Comparison of ENCODE assay signal across 8 mouse cellular contexts in the genomic region with DNA sequence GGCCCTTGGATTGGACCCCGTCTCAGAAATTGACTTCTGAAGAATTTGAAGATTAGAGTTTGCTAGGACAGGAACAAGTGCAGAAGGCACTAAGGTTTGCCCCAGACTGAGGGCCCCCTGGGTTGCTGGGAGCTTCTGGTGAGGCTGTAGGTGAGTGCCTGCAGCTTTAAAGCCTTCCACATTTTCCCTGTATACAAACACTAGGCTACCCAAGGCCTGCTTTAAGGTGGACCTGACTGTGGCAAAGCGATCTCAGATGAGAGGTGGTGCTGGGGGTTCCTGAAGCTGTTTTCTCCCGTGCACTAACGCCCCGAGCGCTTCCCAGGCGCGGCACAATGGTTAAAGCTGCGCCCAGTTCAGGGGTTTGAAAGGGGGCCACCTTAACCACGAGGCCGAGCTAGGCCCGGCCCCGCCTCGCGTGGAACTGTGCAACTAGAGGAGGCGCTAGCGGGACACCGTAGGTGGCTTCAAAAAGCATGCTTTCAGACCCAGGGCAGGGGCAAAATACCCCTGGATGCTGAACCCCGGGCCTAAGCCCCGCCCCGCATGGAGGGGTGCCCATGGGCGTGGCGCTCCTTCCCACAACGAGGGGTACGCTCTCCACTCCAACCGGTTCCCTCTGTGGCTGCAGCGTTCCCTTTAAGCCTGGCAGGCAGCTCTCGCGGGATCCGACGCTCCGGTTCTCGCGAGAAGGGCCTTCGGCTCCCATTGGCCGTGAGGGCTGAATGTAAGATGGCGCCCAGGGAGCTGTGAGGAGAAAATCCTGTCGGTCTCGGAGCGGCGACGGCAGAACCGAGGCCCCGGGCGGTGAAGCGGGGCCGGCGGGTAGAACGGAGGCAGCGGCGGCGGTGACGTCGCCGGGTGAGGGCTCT. TPM values are rescaled to one million over a fixed set of nuclear protein-coding genes. Genes with fewer than 3 reads are reported as not detected.
A peak's percentile ranks its signal among the peaks of the same experiment; 100 is the strongest.
DNase-seq lines count a peak whose midpoint lies in the region; ATAC-seq and TF ChIP-seq lines count a peak whose summit lies in the region.

Gene Qrich1, plus strand, starts transcription at position 427 of the 872 bp plus-strand sequence.

- no peak for TF ChIP-seq CTCF in E14TG2a.4 (conservative IDR thresholded peaks at IDR 0.05; ENCODE audit: low read length)
- no peak for TF ChIP-seq CTCF in heart, postnatal 0 days (IDR thresholded peaks at IDR 0.05; ENCODE audit: low read depth)
- no peak for TF ChIP-seq CTCF in testis, adult 2 months (IDR thresholded peaks at IDR 0.05; ENCODE audit: control insufficient read depth, insufficient read depth, insufficient replicate concordance, low read depth, low read length)

- peak; percentile 100 for TF ChIP-seq EP300 in heart, postnatal 0 days (IDR thresholded peaks at IDR 0.05; ENCODE audit: low read depth)

- H3K4me1 ChIP-seq in E14TG2a.4 (replicated peaks; ENCODE audit: low read depth, low read length): peaks cover 43% of the 10 kb centered on the region
- H3K4me1 ChIP-seq in forebrain, embryonic 12.5 days: peaks cover 29% of the 10 kb centered on the region
- H3K4me1 ChIP-seq in heart, postnatal 0 days (ENCODE audit: control insufficient read depth, insufficient read depth): 0 out of 2 replicates have a peak, but pooled peaks cover 6% of the 10 kb centered on the region
- H3K4me1 ChIP-seq in liver, embryonic 16.5 days (ENCODE audit: control insufficient read depth, low read depth, low read length): peaks cover 23% of the 10 kb centered on the region
- peaks cover 33% of the 10 kb centered on the region for H3K4me1 ChIP-seq in neural tube, embryonic 13.5 days (replicated peaks)
- peaks cover 6% of the 10 kb centered on the region for H3K4me1 ChIP-seq in testis, adult 2 months (ENCODE audit: control insufficient read depth, insufficient read depth, low read length)

- ATAC-seq in forebrain, embryonic 12.5 days (ENCODE audit: low FRiP score): peak; percentile 96
- peak; percentile 94 for ATAC-seq in heart, postnatal 0 days (ENCODE audit: insufficient read depth, low read depth)
- ATAC-seq in liver, embryonic 16.5 days (ENCODE audit: low read depth): peak; percentile 91
- peak; percentile 97 for ATAC-seq in neural tube, embryonic 13.5 days (ENCODE audit: low read depth)

- H3K4me2 ChIP-seq in forebrain, embryonic 12.5 days: peak within 1 kb of the TSS; percentile 76
- peak within 1 kb of the TSS; percentile 66 for H3K4me2 ChIP-seq in heart, postnatal 0 days (ENCODE audit: low read depth, low read length)
- H3K4me2 ChIP-seq in liver, embryonic 16.5 days (ENCODE audit: low read depth, low read length): peak within 1 kb of the TSS; percentile 83
- H3K4me2 ChIP-seq in neural tube, embryonic 13.5 days: peak within 1 kb of the TSS; percentile 64

- peak; percentile 90 for TF ChIP-seq POLR2A in testis, adult 2 months (IDR thresholded peaks at IDR 0.05; ENCODE audit: control insufficient read depth, low read depth, low read length)

- peak within 1 kb of the TSS; percentile 96 for H3K9ac ChIP-seq in forebrain, embryonic 12.5 days
- H3K9ac ChIP-seq in heart, postnatal 0 days (replicated peaks; ENCODE audit: low read depth, low read length): peak within 1 kb of the TSS; percentile 90
- H3K9ac ChIP-seq in liver, embryonic 16.5 days (ENCODE audit: low read depth, low read length): peak within 1 kb of the TSS; percentile 96
- H3K9ac ChIP-seq in neural tube, embryonic 13.5 days: peak within 1 kb of the TSS; percentile 95

- peaks cover 69% of the 10 kb centered on the region for H3K36me3 ChIP-seq in E14TG2a.4 (ENCODE audit: insufficient read depth, low read length)
- H3K36me3 ChIP-seq in forebrain, embryonic 12.5 days (replicated peaks): peaks cover 47% of the 10 kb centered on the region
- peaks cover 50% of the 10 kb centered on the region for H3K36me3 ChIP-seq in heart, postnatal 0 days (replicated peaks; ENCODE audit: control insufficient read depth, insufficient read depth, low read length)
- peaks cover 29% of the 10 kb centered on the region for H3K36me3 ChIP-seq in liver, embryonic 16.5 days (ENCODE audit: control insufficient read depth, insufficient read depth)
- H3K36me3 ChIP-seq in neural tube, embryonic 13.5 days: peaks cover 41% of the 10 kb centered on the region
- peaks cover 6% of the 10 kb centered on the region for H3K36me3 ChIP-seq in testis, adult 2 months (ENCODE audit: control insufficient read depth, insufficient read depth, low read length)

- no peaks in the 10 kb centered on the region for H3K9me3 ChIP-seq in E14TG2a.4 (ENCODE audit: low read length)
- H3K9me3 ChIP-seq in forebrain, embryonic 12.5 days: no peaks in the 10 kb centered on the region
- no peaks in the 10 kb centered on the region for H3K9me3 ChIP-seq in heart, postnatal 0 days (replicated peaks; ENCODE audit: control insufficient read depth, low read length)
- no peaks in the 10 kb centered on the region for H3K9me3 ChIP-seq in liver, embryonic 16.5 days (replicated peaks; ENCODE audit: control insufficient read depth, low read length)
- H3K9me3 ChIP-seq in neural tube, embryonic 13.5 days: no peaks in the 10 kb centered on the region

- H3K27me3 ChIP-seq in E14TG2a.4 (ENCODE audit: insufficient read depth, low read length): no peaks in the 10 kb centered on the region
- H3K27me3 ChIP-seq in forebrain, embryonic 12.5 days: no peaks in the 10 kb centered on the region
- H3K27me3 ChIP-seq in heart, postnatal 0 days (ENCODE audit: control insufficient read depth, insufficient read depth, low read length): no peaks in the 10 kb centered on the region
- H3K27me3 ChIP-seq in liver, embryonic 16.5 days (ENCODE audit: control insufficient read depth, insufficient read depth, low read depth, low read length): no peaks in the 10 kb centered on the region
- H3K27me3 ChIP-seq in neural tube, embryonic 13.5 days: no peaks in the 10 kb centered on the region
- H3K27me3 ChIP-seq in testis, adult 2 months (ENCODE audit: control insufficient read depth, insufficient read depth, low read length): no peaks in the 10 kb centered on the region

- H3K27ac ChIP-seq in forebrain, embryonic 12.5 days: peak within 1 kb of the TSS; percentile 100
- H3K27ac ChIP-seq in heart, postnatal 0 days (ENCODE audit: low read depth): peak within 1 kb of the TSS; percentile 98
- peak within 1 kb of the TSS; percentile 99 for H3K27ac ChIP-seq in liver, embryonic 16.5 days (ENCODE audit: low read length)
- H3K27ac ChIP-seq in neural tube, embryonic 13.5 days (replicated peaks): peak within 1 kb of the TSS; percentile 99
- peak within 1 kb of the TSS; percentile 99 for H3K27ac ChIP-seq in testis, adult 2 months (ENCODE audit: control insufficient read depth, insufficient read depth, low read depth, low read length)

- peak within 1 kb of the TSS; percentile 93 for H3K4me3 ChIP-seq in E14TG2a.4 (replicated peaks; ENCODE audit: low read length)
- peak within 1 kb of the TSS; percentile 81 for H3K4me3 ChIP-seq in forebrain, embryonic 12.5 days (replicated peaks)
- peak within 1 kb of the TSS; percentile 91 for H3K4me3 ChIP-seq in heart, postnatal 0 days (ENCODE audit: low read depth, low read length)
- H3K4me3 ChIP-seq in liver, embryonic 16.5 days (ENCODE audit: low read depth, low read length): peak within 1 kb of the TSS; percentile 99
- H3K4me3 ChIP-seq in neural tube, embryonic 13.5 days: peak within 1 kb of the TSS; percentile 93
- peak within 1 kb of the TSS; percentile 97 for H3K4me3 ChIP-seq in testis, adult 2 months (ENCODE audit: control insufficient read depth, low read depth, low read length)

- WGBS in forebrain, embryonic 12.5 days: under 1% methylated on average over 55 of the region's 55 CpGs
- whole genome bisulfite sequencing in heart, postnatal 0 days: 1% methylated on average over 55 of the region's 55 CpGs
- 2% methylated on average over 55 of the region's 55 CpGs for WGBS in liver, embryonic 16.5 days (ENCODE audit: insufficient replicate concordance)
- 1% methylated on average over 55 of the region's 55 CpGs for WGBS in neural tube, embryonic 13.5 days

- peak; percentile 97 for DNase-seq in c-Kit-positive CD71-positive TER-119-positive erythroid progenitor cells, embryonic 14.5 days (ENCODE audit: low spot score)
- peak; percentile 96 for DNase-seq in heart, postnatal 0 days (ENCODE audit: low spot score)
- DNase-seq in kidney, postnatal 4 days: peak; percentile 95 to 97

RNA-seq across cellular contexts. Expression of gene Qrich1, which starts in this region (rescaled TPM):
- polyA plus RNA-seq in forebrain, embryonic 12.5 days (2016; fragmentation: Nextera tagmentation; extraction: Ambion mirVana): 170 and 171 TPM in 2 replicates
- total RNA-seq in heart, postnatal 0 days (2014; rRNA removed; ENCODE audit: low replicate concordance): 138 and 154 TPM in 2 replicates
- 52.5 and 55.4 TPM in 2 replicates for polyA plus RNA-seq in heart, postnatal 0 days (2015; fragmentation: Nextera tagmentation; extraction: Ambion mirVana)
- 42.7 and 44.2 TPM in 2 replicates for polyA plus RNA-seq in liver, embryonic 16.5 days (2015; fragmentation: Nextera tagmentation; extraction: Ambion mirVana)
- 134 TPM in 2 replicates for polyA plus RNA-seq in neural tube, embryonic 13.5 days (2015; fragmentation: Nextera tagmentation; extraction: Ambion mirVana)
- polyA plus RNA-seq in testis, adult 2 months (2012; rRNA removed): 196 and 208 TPM in 2 replicates

Comparison
In these comparisons a context has a peak if more than half of its experiments do, and no peak if none do; other contexts are left out.
1. Peak in every context shown above with its lines: DNase-seq, ATAC-seq, H3K4me3 ChIP-seq and H3K27ac ChIP-seq.